ENCODE assay signal across 16 mouse cellular contexts in the genomic region with DNA sequence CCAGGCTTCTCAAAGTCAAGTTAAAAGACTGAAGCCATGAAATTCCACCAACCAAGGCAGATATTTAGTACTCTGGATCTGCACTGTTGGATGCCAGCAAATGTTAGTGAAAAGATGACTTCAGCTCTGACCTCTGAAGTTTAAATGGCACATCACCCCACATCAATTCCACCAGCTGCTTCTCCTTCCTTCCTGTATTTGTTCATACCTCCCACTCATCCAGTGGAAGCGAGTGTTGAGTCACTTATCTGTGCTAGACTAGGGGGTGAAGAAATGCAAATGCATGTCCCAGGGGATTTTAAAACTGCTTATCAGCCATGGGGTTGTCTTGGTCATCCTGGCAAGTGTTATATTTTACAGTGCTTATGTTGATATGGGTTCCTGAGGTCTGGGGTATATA.
"Had no signal": no experiment of that assay in that cellular context is flagged by ENCODE, and none has a peak within 500 bp of the region (broad histone marks: within the 10 kb centered on the region; RNA-seq: fewer than 3 reads in every experiment).

No protein-coding gene starts in this region.

- H3K4me3 ChIP-seq: layer of hippocampus, adult 2 months; limb, embryonic 10.5 days; limb, embryonic 13.5 days; liver, embryonic 13.5 days had no signal

- DNase-seq: kidney, adult 2 months; kidney, postnatal 25 days; layer of hippocampus, adult 9-11 months; liver, embryonic 13.5 days; lung, adult 2 months; lung, postnatal 14 days; lung, postnatal 4 days; midbrain, embryonic 14.5 days; right cerebral cortex, postnatal 25 days; thymus, postnatal 25 days had no signal

- H3K9ac ChIP-seq: limb, embryonic 13.5 days; liver, embryonic 13.5 days had no signal

- H3K27ac ChIP-seq: kidney, postnatal 0 days; layer of hippocampus, adult 2 months; limb, embryonic 10.5 days; limb, embryonic 13.5 days; liver, embryonic 13.5 days; stomach, postnatal 0 days had no signal

- H3K9me3 ChIP-seq: limb, embryonic 10.5 days; limb, embryonic 13.5 days; liver, embryonic 13.5 days had no signal

- H3K27me3 ChIP-seq: limb, embryonic 13.5 days; liver, embryonic 13.5 days had no signal

- H3K4me1 ChIP-seq: limb, embryonic 10.5 days; limb, embryonic 13.5 days; liver, embryonic 13.5 days had no signal

- H3K36me3 ChIP-seq: limb, embryonic 10.5 days; limb, embryonic 13.5 days; liver, embryonic 13.5 days had no signal

- H3K4me2 ChIP-seq: limb, embryonic 13.5 days; liver, embryonic 13.5 days; midbrain, embryonic 11.5 days had no signal
